Mouse (Mus musculus) Muller cell, postnatal 12 days (primary cell): ENCODE results near the gene Arrdc5.

Source experiments
- DNase-seq: peaks from one replicate; pipeline ENCODE4 v3.0.0-alpha.2; 2015; ENCODE audit errors: inconsistent ontology term

The Arrdc5 gene

GRCm38 (mm10) chr17:56256239-56256881 is 43.7 kb downstream of the Arrdc5 start, which contains the start of gene Fem1a:
Gene Fem1a, plus strand, starts transcription at chr17:56256810.
- DNase-seq = peak; percentile 96

GRCm38 (mm10) chr17:56255863-56256238 is 44.2 kb downstream of the Arrdc5 start:
- peak; percentile 98 for DNase-seq

- DNase-seq = no peak
Measured at GRCm38 (mm10) chr17:56255429-56255828, 44.7 kb downstream of the Arrdc5 start.

GRCm38 (mm10) chr17:56254695-56255094 is 45.4 kb downstream of the Arrdc5 start:
- DNase-seq = no peak

GRCm38 (mm10) chr17:56251136-56251829 is 48.8 kb downstream of the Arrdc5 start:
- DNase-seq = peak; percentile 50

- no peak for DNase-seq
Measured at GRCm38 (mm10) chr17:56245608-56246007, 54.5 kb downstream of the Arrdc5 start.
